In genomic region chr10:58604779-58605178, GRCm38 (mm10) we compare ENCODE assay signal across 8 mouse cellular contexts.
DNase-seq lines count a peak whose midpoint lies in the region; ATAC-seq and TF ChIP-seq lines count a peak whose summit lies in the region.

No protein-coding gene starts in this region.

- TF ChIP-seq EP300 in liver, postnatal 0 days (IDR thresholded peaks at IDR 0.05; ENCODE audit: low read depth), result no peak

- H3K4me3 ChIP-seq in midbrain, postnatal 0 days (ENCODE audit: low read depth, low read length), result no peak overlapping the region
- H3K4me3 ChIP-seq in midbrain, embryonic 15.5 days, result no peak overlapping the region
- H3K4me3 ChIP-seq in neural tube, embryonic 15.5 days (replicated peaks), result no peak overlapping the region
- no peak overlapping the region for H3K4me3 ChIP-seq in liver, postnatal 0 days (ENCODE audit: low read depth, low read length)

- no peaks in the 10 kb centered on the region for H3K36me3 ChIP-seq in midbrain, postnatal 0 days (ENCODE audit: insufficient read depth, low read length)
- no peaks in the 10 kb centered on the region for H3K36me3 ChIP-seq in midbrain, embryonic 15.5 days (replicated peaks)
- H3K36me3 ChIP-seq in neural tube, embryonic 15.5 days, result no peaks in the 10 kb centered on the region
- H3K36me3 ChIP-seq in liver, postnatal 0 days (replicated peaks; ENCODE audit: insufficient read depth, low read length), result no peaks in the 10 kb centered on the region

- no peaks in the 10 kb centered on the region for H3K4me1 ChIP-seq in midbrain, postnatal 0 days (ENCODE audit: insufficient read depth, low read length)
- H3K4me1 ChIP-seq in midbrain, embryonic 15.5 days, result peaks cover 13% of the 10 kb centered on the region
- peaks cover 13% of the 10 kb centered on the region for H3K4me1 ChIP-seq in neural tube, embryonic 15.5 days
- H3K4me1 ChIP-seq in liver, postnatal 0 days (ENCODE audit: insufficient read depth), result no peaks in the 10 kb centered on the region

- H3K27ac ChIP-seq in midbrain, postnatal 0 days (ENCODE audit: low read depth, low read length), result no peak overlapping the region
- no peak overlapping the region for H3K27ac ChIP-seq in midbrain, embryonic 15.5 days
- H3K27ac ChIP-seq in neural tube, embryonic 15.5 days (replicated peaks), result no peak overlapping the region
- no peak overlapping the region for H3K27ac ChIP-seq in liver, postnatal 0 days (ENCODE audit: low read depth)

- H3K9me3 ChIP-seq in midbrain, postnatal 0 days (ENCODE audit: low read length), result no peaks in the 10 kb centered on the region
- no peaks in the 10 kb centered on the region for H3K9me3 ChIP-seq in midbrain, embryonic 15.5 days
- H3K9me3 ChIP-seq in neural tube, embryonic 15.5 days (replicated peaks), result no peaks in the 10 kb centered on the region
- H3K9me3 ChIP-seq in liver, postnatal 0 days (ENCODE audit: low read length), result no peaks in the 10 kb centered on the region

- ATAC-seq in midbrain, postnatal 0 days (ENCODE audit: low FRiP score), result no peak
- ATAC-seq in midbrain, embryonic 15.5 days (replicated peaks), result no peak
- ATAC-seq in neural tube, embryonic 15.5 days (ENCODE audit: low FRiP score), result no peak
- no peak for ATAC-seq in liver, postnatal 0 days

- no peaks in the 10 kb centered on the region for H3K27me3 ChIP-seq in midbrain, postnatal 0 days (ENCODE audit: insufficient read depth, low read length)
- H3K27me3 ChIP-seq in midbrain, embryonic 15.5 days (replicated peaks), result no peaks in the 10 kb centered on the region
- no peaks in the 10 kb centered on the region for H3K27me3 ChIP-seq in neural tube, embryonic 15.5 days (replicated peaks)
- H3K27me3 ChIP-seq in liver, postnatal 0 days (ENCODE audit: insufficient read depth, low read length), result no peaks in the 10 kb centered on the region

- H3K4me2 ChIP-seq in midbrain, postnatal 0 days (ENCODE audit: low read depth, low read length, poor library complexity, severe bottlenecking), result no peak overlapping the region
- H3K4me2 ChIP-seq in midbrain, embryonic 15.5 days, result no peak overlapping the region
- no peak overlapping the region for H3K4me2 ChIP-seq in neural tube, embryonic 15.5 days
- no peak overlapping the region for H3K4me2 ChIP-seq in liver, postnatal 0 days (ENCODE audit: low read depth, low read length)

- no peak for TF ChIP-seq CTCF in midbrain, postnatal 0 days (IDR thresholded peaks at IDR 0.05)
- no peak for TF ChIP-seq CTCF in liver, postnatal 0 days (IDR thresholded peaks at IDR 0.05; ENCODE audit: low read depth)

- whole genome bisulfite sequencing in midbrain, postnatal 0 days, result 70% methylated on average over 2 of the region's 2 CpGs
- 86% methylated on average over 2 of the region's 2 CpGs for WGBS in midbrain, embryonic 15.5 days
- WGBS in neural tube, embryonic 15.5 days, result 81% methylated on average over 2 of the region's 2 CpGs
- 46% methylated on average over 2 of the region's 2 CpGs for WGBS in liver, postnatal 0 days (ENCODE audit: insufficient replicate concordance)

- no peak overlapping the region for H3K9ac ChIP-seq in midbrain, postnatal 0 days (replicated peaks; ENCODE audit: low read length, poor library complexity, severe bottlenecking)
- H3K9ac ChIP-seq in midbrain, embryonic 15.5 days, result no peak overlapping the region
- H3K9ac ChIP-seq in neural tube, embryonic 15.5 days (replicated peaks), result no peak overlapping the region
- no peak overlapping the region for H3K9ac ChIP-seq in liver, postnatal 0 days (replicated peaks)

- DNase-seq in midbrain, postnatal 0 days (ENCODE audit: low spot score), result peak; percentile 79
- DNase-seq in cerebellum, adult 11-12 months, result peak; percentile 71
- peak; percentile 65 for DNase-seq in heart, adult 8-10 months (ENCODE audit: low spot score)
- DNase-seq in kidney, postnatal 10 days, result peak; percentile 89
- DNase-seq in ovary, postnatal 36 days (ENCODE audit: low spot score), result peak; percentile 64
- no peak for DNase-seq in liver, postnatal 0 days
